Mouse (Mus musculus) midbrain, embryonic 10.5 days (tissue): ENCODE measurements at regions not wholly inside any gene's neighbourhood (a gene's known extent, or its start where the extent isn't known, plus 50 kb on each side); places are given as distances from the start of the nearest gene placed in this dataset.

ENCODE experiments used
- DNase-seq: peaks from one replicate; pipeline ENCODE4 v3.0.0-alpha.2; 2017; ENCODE audit warnings: low spot score
- H3K27ac ChIP-seq: fragments of 300-500 bp; sonication (generic); replicated peaks from 2 replicates; pipeline ENCODE4 v1.5.1; 2016; ENCODE audit warnings: mild to moderate bottlenecking
- H3K27me3 ChIP-seq: fragments of 300-500 bp; sonication (generic); 2 replicates; pipeline ENCODE4 v1.6.1; 2016; ENCODE audit warnings: low read depth, mild to moderate bottlenecking; ENCODE audit not compliant: poor library complexity, severe bottlenecking
- H3K36me3 ChIP-seq: fragments of 300-500 bp; sonication (generic); 2 replicates; pipeline ENCODE4 v1.6.1; 2016; ENCODE audit warnings: mild to moderate bottlenecking, moderate library complexity
- H3K4me1 ChIP-seq: fragments of 300-500 bp; sonication (generic); 2 replicates; pipeline ENCODE4 v1.6.1; 2016
- H3K4me3 ChIP-seq: fragments of 300-500 bp; sonication (generic); 2 replicates; pipeline ENCODE4 v1.5.1; 2016; ENCODE audit warnings: mild to moderate bottlenecking, moderate library complexity
- H3K9me3 ChIP-seq: fragments of 300-500 bp; sonication (generic); replicated peaks from 2 replicates; pipeline ENCODE4 v1.6.1; 2016; ENCODE audit warnings: mild to moderate bottlenecking
- WGBS: fragments of 180-500 bp; shearing (Covaris S2); methylation state at CpG from one replicate; pipeline ENCODE4 v1.1.7; 2016; 5-methylcytosine and 5-hydroxymethylcytosine counted together

DNA sequence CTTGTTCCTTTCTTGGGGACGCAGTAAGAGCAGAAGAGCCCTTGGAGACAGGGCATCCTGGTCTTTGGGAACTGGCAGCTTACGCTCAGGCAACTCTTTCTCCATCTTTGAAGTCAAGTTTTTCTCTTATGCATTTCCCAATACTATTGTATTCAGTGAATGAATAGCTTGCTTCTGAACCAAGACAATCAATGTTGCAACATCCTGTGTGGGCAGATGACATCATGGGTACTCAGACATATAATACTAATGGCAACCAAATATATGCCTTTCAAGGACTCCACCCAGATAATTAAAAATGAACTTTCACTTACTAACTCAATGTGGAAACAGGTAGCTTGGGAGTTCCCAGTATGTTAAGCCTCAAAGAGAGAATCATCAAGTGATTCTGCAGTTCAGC is 104.6 kb downstream of the Ngf start:
- no peaks in the 10 kb centered on the region for H3K36me3 ChIP-seq
- H3K9me3 ChIP-seq: no peaks in the 10 kb centered on the region
- H3K4me3 ChIP-seq: no peak overlapping the region
- WGBS: 87% methylated on average over 2 of the region's 2 CpGs
- H3K4me1 ChIP-seq: no peaks in the 10 kb centered on the region
- H3K27me3 ChIP-seq: no peaks in the 10 kb centered on the region
- DNase-seq: no peak
- no peak overlapping the region for H3K27ac ChIP-seq

DNA sequence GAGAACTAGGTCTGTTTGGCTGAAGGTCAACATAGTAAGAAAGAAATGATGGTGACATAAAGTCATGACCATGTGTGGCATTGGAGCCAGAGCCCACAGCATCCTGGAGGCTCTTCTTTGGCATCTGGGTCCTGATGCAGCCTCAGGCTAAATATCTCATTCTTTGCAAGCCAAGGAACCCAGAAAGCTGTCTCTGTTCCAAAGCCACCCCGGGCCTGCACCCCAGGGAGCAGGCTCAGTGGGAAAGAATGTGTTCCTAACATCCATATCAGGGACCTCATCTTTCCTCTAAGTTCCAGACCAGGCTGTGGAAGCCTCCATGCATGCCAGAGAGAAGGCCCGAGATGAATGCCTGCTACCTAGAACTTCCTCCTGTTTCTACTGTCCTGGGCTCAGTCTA is 107.2 kb downstream of the Ngf start:
- no peak for DNase-seq
- Histone ChIP-seq H3K9me3 (no peaks in the 10 kb centered on the region), H3K4me3 (no peak overlapping the region), H3K27me3 (no peaks in the 10 kb centered on the region), H3K36me3 (no peaks in the 10 kb centered on the region), H3K4me1 (no peaks in the 10 kb centered on the region), H3K27ac (no peak overlapping the region)
- 82% methylated on average over 2 of the region's 2 CpGs for WGBS

DNA sequence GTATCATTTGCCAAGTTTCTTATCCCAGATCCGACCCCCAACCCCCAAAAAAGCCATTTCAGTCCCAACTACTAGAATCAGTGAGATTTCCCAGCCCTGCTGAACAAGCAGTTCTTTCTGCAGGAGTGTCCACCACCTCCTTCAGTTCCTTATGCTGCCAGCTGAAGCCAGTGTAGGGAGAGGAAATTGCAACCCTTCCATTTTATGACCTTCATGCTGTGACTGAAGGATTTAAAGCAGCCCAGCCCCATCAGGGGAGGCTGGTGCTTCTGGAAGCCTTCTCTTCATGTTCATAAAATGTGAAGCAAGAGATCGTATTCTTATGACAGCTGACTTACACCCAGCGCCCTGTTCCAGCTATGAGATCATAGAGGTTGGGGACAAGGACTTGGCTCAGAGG is 112.1 kb downstream of the Ngf start:
- H3K36me3 ChIP-seq: no peaks in the 10 kb centered on the region
- 84% methylated on average over 3 of the region's 3 CpGs for WGBS
- no peaks in the 10 kb centered on the region for H3K9me3 ChIP-seq
- H3K4me1 ChIP-seq: no peaks in the 10 kb centered on the region
- DNase-seq: peak; percentile 5
- H3K27me3 ChIP-seq: no peaks in the 10 kb centered on the region
- no peak overlapping the region for H3K4me3 ChIP-seq
- H3K27ac ChIP-seq: no peak overlapping the region

DNA sequence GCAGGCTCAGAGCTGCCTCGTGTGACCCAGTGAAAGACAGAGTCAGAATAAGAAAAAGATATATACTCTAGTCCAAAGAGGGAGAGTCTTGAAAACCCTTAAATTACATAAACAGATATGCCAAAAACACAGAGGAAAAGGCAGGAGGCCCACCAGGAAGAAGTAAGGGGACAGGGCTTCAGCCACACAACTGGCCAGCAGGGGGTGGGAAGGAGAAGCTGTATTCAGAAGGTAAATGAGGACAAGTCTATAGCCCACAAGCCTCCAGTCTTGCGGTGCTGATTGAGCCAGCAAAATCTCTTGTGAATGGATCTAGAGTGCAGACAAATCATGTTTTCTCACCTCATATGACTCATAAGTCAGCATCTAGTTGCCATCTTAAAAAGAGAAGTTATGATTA is 115.4 kb downstream of the Ngf start:
- no peak for DNase-seq
- Histone ChIP-seq H3K27ac (no peak overlapping the region), H3K36me3 (no peaks in the 10 kb centered on the region), H3K9me3 (no peaks in the 10 kb centered on the region), H3K4me1 (no peaks in the 10 kb centered on the region), H3K4me3 (no peak overlapping the region), H3K27me3 (no peaks in the 10 kb centered on the region)
- WGBS: 78% methylated on average over 2 of the region's 2 CpGs

DNA sequence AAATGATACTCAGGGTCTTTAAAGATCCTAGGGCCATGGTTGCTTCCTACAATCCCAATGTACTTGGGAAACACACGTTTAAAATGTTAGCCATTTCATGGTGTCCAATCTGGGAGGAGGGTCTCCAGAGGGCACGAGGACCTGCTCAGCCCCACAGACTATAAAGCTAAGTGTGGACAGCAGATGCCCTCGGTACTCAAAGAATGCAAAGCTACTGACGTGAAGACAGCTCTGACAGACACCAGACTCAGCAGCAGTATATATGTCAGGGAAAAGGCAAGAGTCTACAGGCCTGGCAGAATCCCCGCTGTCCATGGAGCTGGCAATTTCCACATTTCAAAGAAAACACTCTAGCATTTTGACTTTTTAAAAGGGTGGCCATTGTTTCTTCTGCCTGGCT is 116.5 kb downstream of the Ngf start:
- no peaks in the 10 kb centered on the region for H3K36me3 ChIP-seq
- H3K4me1 ChIP-seq: no peaks in the 10 kb centered on the region
- no peaks in the 10 kb centered on the region for H3K9me3 ChIP-seq
- H3K27ac ChIP-seq: no peak overlapping the region
- H3K27me3 ChIP-seq: no peaks in the 10 kb centered on the region
- 75% methylated on average over 5 of the region's 5 CpGs for WGBS
- no peak overlapping the region for H3K4me3 ChIP-seq
- DNase-seq: no peak

DNA sequence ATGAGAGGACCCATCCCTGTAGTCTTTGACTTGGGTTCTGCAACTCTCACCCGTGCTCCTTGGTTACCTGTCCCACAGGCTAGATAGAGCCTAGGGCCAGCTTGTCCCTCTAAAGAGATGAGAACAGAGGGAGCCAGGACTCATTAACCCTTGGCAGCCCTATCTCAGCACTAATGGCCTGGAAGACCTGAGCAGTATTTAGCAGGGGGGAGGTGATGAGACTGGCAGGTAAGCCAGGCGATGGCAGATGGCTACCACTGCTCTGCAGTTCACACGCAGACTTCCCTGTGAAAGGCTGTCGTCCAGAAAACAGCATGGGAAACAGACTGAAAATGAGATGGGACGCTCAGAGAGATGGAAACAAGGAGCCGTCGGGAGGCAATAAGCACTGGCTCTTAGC is 122.3 kb downstream of the Ngf start:
- 82% methylated on average over 7 of the region's 7 CpGs for WGBS
- DNase-seq: no peak
- H3K27me3 ChIP-seq: no peaks in the 10 kb centered on the region
- H3K4me3 ChIP-seq: no peak overlapping the region
- H3K9me3 ChIP-seq: no peaks in the 10 kb centered on the region
- no peaks in the 10 kb centered on the region for H3K4me1 ChIP-seq
- H3K27ac ChIP-seq: no peak overlapping the region
- no peaks in the 10 kb centered on the region for H3K36me3 ChIP-seq

DNA sequence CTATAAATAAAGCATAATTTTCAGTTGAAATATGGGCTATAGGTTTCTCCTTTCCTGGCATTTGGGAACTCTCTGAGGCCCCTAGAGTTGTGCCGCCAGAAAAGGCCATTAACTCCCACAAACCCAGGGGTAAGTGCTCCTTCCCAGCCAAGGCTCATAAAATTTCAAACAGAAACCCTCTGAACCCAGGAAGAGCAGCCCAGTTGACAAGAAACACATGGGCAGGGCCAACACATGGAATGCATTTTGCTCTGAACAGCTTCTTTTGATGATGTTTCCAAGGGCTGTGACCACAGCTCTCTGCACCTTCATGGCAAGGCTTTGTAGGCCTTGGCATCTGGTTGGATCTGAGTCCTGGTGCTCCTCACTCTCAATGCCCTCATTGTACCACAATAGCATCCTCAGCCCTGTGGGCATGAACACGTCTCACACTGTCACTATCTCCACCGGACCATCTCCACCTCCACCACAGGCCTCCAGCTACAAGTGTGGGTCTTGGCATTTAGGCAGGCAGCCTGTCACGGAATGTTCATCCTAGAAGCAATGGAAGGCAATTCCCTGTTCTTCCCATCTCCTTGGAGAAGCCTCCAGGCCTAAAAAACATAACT is 127.3 kb downstream of the Ngf start:
- Histone ChIP-seq H3K36me3 (no peaks in the 10 kb centered on the region), H3K4me1 (no peaks in the 10 kb centered on the region), H3K27me3 (no peaks in the 10 kb centered on the region), H3K4me3 (no peak overlapping the region), H3K9me3 (no peaks in the 10 kb centered on the region), H3K27ac (no peak overlapping the region)
- 85% methylated on average over 4 of the region's 4 CpGs for WGBS
- no peak for DNase-seq

DNA sequence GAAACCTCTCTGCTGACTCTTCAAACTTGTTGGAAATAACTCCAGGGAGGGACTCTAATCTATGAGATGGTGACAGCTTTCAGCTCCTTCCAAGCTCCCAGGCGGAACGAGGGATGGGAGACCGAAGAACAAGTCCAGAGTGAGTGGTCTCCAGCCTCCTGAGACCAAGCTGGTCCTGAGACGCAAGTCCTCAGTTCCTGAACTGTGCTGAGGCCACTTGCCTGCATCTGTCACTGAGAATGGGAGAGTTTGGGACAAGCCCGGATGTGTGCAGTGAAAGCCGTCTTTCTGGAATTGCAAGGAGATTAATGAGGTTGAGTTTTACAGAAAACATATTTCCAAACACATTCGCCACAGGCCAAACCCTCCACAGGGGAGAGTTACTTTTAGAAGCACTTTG is 129.3 kb downstream of the Ngf start:
- H3K4me1 ChIP-seq: peaks cover 6% of the 10 kb centered on the region
- DNase-seq: no peak
- H3K27ac ChIP-seq: no peak overlapping the region
- no peaks in the 10 kb centered on the region for H3K9me3 ChIP-seq
- H3K27me3 ChIP-seq: peaks cover 8% of the 10 kb centered on the region; the same call in 1 of the 2 replicates
- H3K4me3 ChIP-seq: no peak overlapping the region
- H3K36me3 ChIP-seq: no peaks in the 10 kb centered on the region
- 91% methylated on average over 7 of the region's 7 CpGs for WGBS

DNA sequence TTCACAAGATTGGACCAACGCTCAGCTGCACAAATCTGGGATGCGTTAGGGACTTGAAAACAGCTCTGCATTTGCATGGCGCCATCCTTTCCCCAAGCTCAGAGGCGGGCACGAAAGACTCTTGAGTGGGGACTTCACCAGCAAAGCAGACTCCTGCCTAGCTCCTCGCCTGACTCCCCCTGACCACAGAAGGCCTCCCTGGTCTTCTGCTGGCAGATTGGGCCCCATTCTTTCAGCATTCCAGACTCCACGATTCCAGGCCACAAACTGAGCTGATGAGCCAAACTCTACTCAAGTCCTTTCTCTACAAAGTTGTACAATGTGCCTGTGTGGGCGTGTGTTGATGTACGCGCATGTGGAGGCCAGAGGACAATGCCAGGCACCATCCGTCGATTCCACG is 131.6 kb upstream of the Tspan2 start:
- WGBS: 81% methylated on average over 13 of the region's 13 CpGs
- H3K27me3 ChIP-seq: peaks cover 8% of the 10 kb centered on the region; the same call in 1 of the 2 replicates
- H3K9me3 ChIP-seq: no peaks in the 10 kb centered on the region
- H3K27ac ChIP-seq: no peak overlapping the region
- no peak overlapping the region for H3K4me3 ChIP-seq
- H3K36me3 ChIP-seq: no peaks in the 10 kb centered on the region
- peaks cover 18% of the 10 kb centered on the region for H3K4me1 ChIP-seq
- peak; percentile 10 for DNase-seq

DNA sequence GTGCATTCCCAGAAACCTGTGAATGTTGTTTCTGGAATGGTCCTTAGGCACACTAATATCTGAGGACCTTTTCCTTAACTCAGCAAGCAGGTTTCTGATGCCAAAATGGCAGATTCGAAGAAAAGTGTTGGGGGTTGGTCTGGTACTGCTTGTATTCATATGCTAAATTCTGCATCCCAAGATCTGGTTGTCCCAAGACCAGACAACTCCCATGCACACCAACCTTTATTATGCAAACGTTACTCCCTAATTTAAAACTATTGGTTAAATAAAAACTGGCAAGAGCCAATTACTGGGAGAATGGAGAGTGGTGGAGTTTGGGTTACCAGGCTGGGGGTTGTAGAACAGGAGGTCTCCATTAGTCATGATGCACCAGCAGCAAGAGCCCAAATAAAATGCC is 129.0 kb upstream of the Tspan2 start:
- Histone ChIP-seq H3K27ac (no peak overlapping the region), H3K4me3 (no peak overlapping the region), H3K36me3 (no peaks in the 10 kb centered on the region), H3K27me3 (peaks cover 14% of the 10 kb centered on the region), H3K9me3 (no peaks in the 10 kb centered on the region), H3K4me1 (peaks cover 18% of the 10 kb centered on the region)
- no peak for DNase-seq
- WGBS: 79% methylated on average over 2 of the region's 2 CpGs

DNA sequence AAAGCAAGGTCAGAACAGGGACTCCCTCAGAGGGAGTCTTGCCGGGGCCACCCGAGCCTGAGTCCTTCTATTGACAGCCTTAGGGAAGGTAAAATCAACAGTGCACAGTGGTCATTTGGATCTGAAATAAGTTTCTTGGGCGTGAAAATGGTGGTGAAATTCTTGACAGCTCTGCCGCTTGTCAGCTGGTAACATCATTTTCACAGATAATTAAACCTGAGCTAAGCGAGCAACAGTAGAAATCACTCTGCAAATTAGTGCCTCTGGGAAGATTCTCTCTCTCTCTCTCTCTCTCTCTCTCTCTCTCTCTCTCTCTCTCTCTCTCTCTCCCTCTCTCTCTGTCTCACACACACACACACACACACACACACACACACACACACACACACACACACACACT is 123.4 kb upstream of the Tspan2 start:
- Histone ChIP-seq H3K4me1 (peaks cover 14% of the 10 kb centered on the region), H3K9me3 (no peaks in the 10 kb centered on the region), H3K27me3 (peaks cover 42% of the 10 kb centered on the region), H3K27ac (no peak overlapping the region), H3K36me3 (no peaks in the 10 kb centered on the region), H3K4me3 (no peak overlapping the region)
- DNase-seq: no peak
- 30% methylated on average over 5 of the region's 5 CpGs for WGBS

DNA sequence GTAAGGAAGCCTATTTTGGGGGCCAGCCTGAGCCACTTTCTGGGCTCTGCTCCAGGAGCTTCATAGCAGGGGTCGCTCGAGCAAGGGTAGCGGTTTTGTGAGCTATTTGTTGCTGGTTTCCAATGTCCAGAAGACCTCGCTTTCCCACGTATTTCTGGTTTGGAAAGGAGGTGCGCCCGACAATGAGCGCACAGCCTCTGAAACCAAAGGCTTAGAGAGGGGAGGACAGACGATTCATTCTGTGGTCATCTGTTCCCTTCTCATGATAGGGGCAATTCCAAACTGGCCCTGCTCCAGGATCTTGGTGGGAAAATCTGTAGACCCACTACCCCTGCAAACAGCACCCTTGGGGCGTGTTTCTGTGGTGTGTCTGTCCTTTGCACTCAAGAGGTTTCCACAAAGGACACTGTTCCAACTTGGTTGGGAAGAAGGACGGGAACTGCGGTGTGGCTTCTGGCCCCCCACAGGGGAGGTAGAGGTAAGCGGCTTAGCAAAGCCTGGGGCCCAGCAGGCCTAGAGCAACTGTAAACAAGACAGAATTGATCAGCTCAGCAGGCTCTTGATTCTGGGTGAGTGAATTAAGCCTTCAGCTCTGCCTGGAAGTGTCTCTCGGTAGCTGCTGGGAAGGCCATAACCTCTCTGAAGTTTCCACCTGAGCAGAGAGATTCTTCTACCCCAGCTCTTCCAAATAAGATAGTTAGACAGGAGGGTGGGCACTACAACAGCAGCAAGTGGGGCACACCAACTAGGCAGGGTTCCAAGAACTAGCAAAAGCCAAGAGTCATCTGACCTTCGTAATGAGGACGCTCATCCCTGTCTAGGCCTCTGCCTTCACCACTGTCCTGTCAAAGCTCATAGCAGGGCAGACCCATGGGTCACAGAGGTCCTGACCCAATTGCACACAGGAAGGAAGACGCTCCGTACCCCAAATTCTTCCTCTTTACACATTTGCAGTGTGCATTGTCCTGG is 122.6 kb upstream of the Tspan2 start:
- H3K36me3 ChIP-seq: no peaks in the 10 kb centered on the region
- no peak overlapping the region for H3K4me3 ChIP-seq
- DNase-seq: peak; percentile 40
- WGBS: 21% methylated on average over 18 of the region's 18 CpGs
- peaks cover 12% of the 10 kb centered on the region for H3K4me1 ChIP-seq
- H3K27me3 ChIP-seq: peaks cover 42% of the 10 kb centered on the region
- H3K27ac ChIP-seq: no peak overlapping the region
- H3K9me3 ChIP-seq: no peaks in the 10 kb centered on the region

DNA sequence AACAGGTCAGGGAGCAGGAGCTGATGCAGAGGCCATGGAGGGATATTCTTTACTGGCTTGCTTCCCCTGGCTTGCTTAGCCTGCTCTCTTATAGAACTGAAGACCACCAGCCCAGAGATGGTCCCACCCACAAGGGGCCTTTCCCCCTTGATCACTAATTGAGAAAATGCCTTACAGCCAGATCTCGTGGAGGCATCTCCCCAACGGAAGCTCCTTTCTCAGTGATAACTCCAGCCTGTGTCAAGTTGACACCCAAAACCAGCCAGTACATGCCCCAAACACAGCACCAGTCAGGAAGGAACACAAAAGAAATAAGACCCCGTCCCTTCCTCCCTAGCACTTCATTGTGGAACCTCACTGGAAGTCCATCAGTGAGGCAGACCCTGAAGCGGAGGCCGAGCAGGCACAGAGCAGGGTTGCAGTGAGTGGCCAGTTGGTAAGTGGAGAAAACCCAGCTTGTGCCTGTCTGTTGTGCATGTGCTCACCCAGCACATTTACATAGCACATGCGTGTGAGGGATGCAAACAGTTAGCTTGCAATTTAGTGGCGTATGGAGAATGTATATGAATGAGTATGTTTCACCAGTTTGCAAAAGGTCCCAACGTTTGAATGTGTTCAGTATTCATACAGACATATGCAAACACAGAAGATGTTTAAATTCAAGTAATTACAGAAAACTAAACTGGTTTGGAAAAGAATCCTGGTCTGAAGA is 114.5 kb upstream of the Tspan2 start:
- no peaks in the 10 kb centered on the region for H3K36me3 ChIP-seq
- 77% methylated on average over 8 of the region's 8 CpGs for WGBS
- no peak for DNase-seq
- H3K9me3 ChIP-seq: no peaks in the 10 kb centered on the region
- H3K27me3 ChIP-seq: no peaks in the 10 kb centered on the region; the same call in 1 of the 2 replicates
- no peak overlapping the region for H3K4me3 ChIP-seq
- H3K4me1 ChIP-seq: no peaks in the 10 kb centered on the region
- no peak overlapping the region for H3K27ac ChIP-seq
